Mouse (Mus musculus): ENCODE results near the gene Olfr876. TPM values are rescaled to one million over a fixed set of nuclear protein-coding genes. Genes with fewer than 3 reads are reported as not detected.

The Olfr876 gene
- 0.07 TPM for polyA plus RNA-seq (2017; shearing (Covaris generic))

DNA sequence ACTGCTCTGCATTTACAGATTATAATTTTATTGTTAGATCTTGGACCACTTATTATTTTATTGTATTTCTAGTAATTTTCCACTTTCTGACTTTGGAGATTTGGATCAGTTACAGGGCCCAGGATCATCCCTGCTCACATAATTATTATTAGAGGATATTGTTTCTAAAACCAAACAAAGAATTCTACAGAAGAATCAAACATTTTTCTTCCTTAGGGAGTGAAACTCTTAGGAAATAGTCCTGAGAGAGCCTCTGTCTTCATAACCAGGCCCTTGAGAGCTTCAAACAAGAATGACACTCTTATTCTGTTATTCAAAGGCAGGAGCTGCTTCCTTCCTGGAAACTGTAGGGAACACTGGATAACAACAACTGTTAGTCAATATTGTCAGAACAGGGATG is at the start of gene Olfr876:
TSS of gene Olfr876 (plus strand) at position 301 of the 400 bp plus-strand sequence.

DNA sequence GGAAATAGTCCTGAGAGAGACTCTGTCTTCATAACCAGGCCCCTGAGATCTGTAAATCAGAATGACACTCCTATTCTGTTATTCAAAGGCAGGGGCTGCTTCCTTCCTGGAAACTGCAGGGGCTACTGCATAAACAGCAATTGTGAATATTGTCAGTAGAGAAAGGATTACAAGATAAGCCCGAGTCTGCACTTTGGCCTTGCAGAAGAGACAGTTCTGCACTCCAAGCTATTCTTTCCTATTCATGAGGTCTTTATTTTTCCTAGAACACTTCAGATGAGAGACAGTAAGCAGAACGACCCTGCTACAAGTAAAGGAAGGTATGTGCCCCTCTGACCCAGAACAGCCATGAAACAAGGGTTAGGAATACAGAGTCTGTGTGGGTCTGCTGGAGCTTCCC is 31.1 kb upstream of the Olfr876 start, which contains the start of gene Olfr875:
TSS of gene Olfr875 (plus strand) at position 99 of the 400 bp plus-strand sequence.

DNA sequence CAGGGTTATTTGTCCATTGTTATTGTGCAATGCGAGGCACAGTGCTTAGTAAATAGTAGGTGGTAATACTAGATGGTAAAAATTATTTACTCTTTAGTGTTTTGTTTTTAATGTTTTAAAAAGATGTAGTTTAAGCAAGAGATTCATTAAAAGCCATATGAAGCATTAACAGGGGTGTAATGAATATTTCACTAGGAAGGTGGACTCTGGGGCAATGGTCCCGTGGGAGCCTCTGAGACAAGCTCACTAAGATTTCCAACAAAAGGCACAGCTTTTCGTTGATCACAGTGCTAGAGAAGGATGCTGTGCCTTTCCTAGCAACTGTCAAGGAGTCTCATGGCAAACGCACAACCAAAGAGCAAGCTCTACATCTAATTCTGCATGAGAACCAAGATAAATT is 51.1 kb downstream of the Olfr876 start, which contains the start of gene Olfr877:
TSS of gene Olfr877 (plus strand) at position 301 of the 400 bp plus-strand sequence.

Other genes with a start within 250 kb of the Olfr876 start
- gene Siae, start 247.3 kb upstream of the Olfr876 start, polyA plus RNA-seq (2017; shearing (Covaris generic)), result 19.7 TPM
- gene Spa17, start 189.3 kb upstream of the Olfr876 start, polyA plus RNA-seq (2017; shearing (Covaris generic)), result 1.2 TPM
- 174 TPM for gene Tbrg1, start 145.7 kb upstream of the Olfr876 start, polyA plus RNA-seq (2017; shearing (Covaris generic))
- not detected for gene Panx3, start 133.8 kb upstream of the Olfr876 start, polyA plus RNA-seq (2017; shearing (Covaris generic))
- not detected for gene Olfr160, start 86.8 kb upstream of the Olfr876 start, polyA plus RNA-seq (2017; shearing (Covaris generic))
- not detected for gene Olfr874, start 57.9 kb upstream of the Olfr876 start, polyA plus RNA-seq (2017; shearing (Covaris generic))
- gene Olfr875, start 31.2 kb upstream of the Olfr876 start, polyA plus RNA-seq (2017; shearing (Covaris generic)), result not detected
- not detected for gene Olfr877, start 51.2 kb downstream of the Olfr876 start, polyA plus RNA-seq (2017; shearing (Covaris generic))
- 0.04 TPM for gene Olfr145, start 93.7 kb downstream of the Olfr876 start, polyA plus RNA-seq (2017; shearing (Covaris generic))
- not detected for gene Olfr878, start 114.8 kb downstream of the Olfr876 start, polyA plus RNA-seq (2017; shearing (Covaris generic))
- gene Olfr881, start 188.8 kb downstream of the Olfr876 start, polyA plus RNA-seq (2017; shearing (Covaris generic)), result 0.06 TPM
- not detected for gene Olfr883, start 222.8 kb downstream of the Olfr876 start, polyA plus RNA-seq (2017; shearing (Covaris generic))
- gene Olfr884, start 243.5 kb downstream of the Olfr876 start, polyA plus RNA-seq (2017; shearing (Covaris generic)), result not detected

Measured in CD4-positive, CD25-positive, alpha-beta regulatory T cell, adult 9 weeks (primary cell).